In the genomic region with DNA sequence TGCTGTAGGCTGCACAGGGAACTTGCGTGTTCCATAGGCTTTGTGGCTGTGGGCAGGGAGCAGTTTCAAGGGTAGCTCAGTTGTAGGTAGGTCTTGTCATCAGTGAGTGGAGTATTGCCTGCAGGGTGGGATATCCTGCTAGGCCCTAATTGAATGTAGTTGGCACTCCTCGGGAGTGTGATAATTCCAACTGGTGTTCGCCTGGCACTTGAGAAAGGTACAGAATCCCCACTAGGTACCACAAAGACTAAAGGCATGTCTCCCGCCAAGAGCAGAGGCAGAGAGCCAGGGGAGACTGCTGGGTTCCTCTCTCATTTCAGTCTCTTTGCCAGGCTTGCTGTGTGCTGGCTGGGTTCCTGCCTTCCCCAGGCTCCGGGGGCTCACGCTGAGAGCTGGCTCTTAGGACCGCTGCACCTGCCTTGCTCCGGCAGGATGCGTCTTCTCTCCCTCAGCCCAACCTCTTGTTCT, we compare ENCODE assay signal across 14 mouse cellular contexts. TPM values are rescaled to one million over a fixed set of nuclear protein-coding genes. Genes with fewer than 3 reads are reported as not detected.
A peak's percentile ranks its signal among the peaks of the same experiment; 100 is the strongest.
DNase-seq lines count a peak whose midpoint lies in the region; ATAC-seq lines count a peak whose summit lies in the region.
"Had no signal": no experiment of that assay in that cellular context is flagged by ENCODE, and none has a peak within 500 bp of the region (broad histone marks: within the 10 kb centered on the region; RNA-seq: fewer than 3 reads in every experiment).

No protein-coding gene starts in this region.

- 0 out of 2 replicates have a peak, but pooled peaks cover 6% of the 10 kb centered on the region for H3K4me1 ChIP-seq in liver, embryonic 12.5 days

- no peaks in the 10 kb centered on the region for H3K27me3 ChIP-seq in liver, embryonic 12.5 days (replicated peaks)
- H3K27me3 ChIP-seq: limb, embryonic 13.5 days; midbrain, embryonic 15.5 days had no signal

- ATAC-seq in frontal cortex, adult (ENCODE audit: low TSS enrichment) = peak; percentile 60
- no peak for ATAC-seq in liver, embryonic 12.5 days
- ATAC-seq: midbrain, embryonic 15.5 days had no signal

- DNase-seq in frontal cortex, adult 2 months (ENCODE audit: extremely low spot score in 1 of 2, low spot score in 1 of 2) = no peak
- DNase-seq in brain, adult 2 months (ENCODE audit: low read depth, low spot score) = peak; percentile 90
- DNase-seq in cerebellum, postnatal 14 days = peak; percentile 81 to 97
- DNase-seq in layer of hippocampus, adult 8-10 months (ENCODE audit: low spot score in 2 of 2) = peak; percentile 19 to 32
- DNase-seq in spleen, adult 12 weeks (ENCODE audit: low spot score) = no peak
- no peak for DNase-seq in adrenal gland, postnatal 25 days
- DNase-seq: adrenal gland, adult 8-10 months; kidney, postnatal 10 days had no signal

- whole genome bisulfite sequencing in liver, embryonic 12.5 days (ENCODE audit: insufficient replicate concordance) = 70% methylated on average over 9 of the region's 9 CpGs

- H3K9ac ChIP-seq in liver, embryonic 12.5 days = no peak overlapping the region
- H3K9ac ChIP-seq: limb, embryonic 13.5 days; midbrain, embryonic 15.5 days had no signal

- no peak overlapping the region for H3K4me2 ChIP-seq in liver, embryonic 12.5 days
- H3K4me2 ChIP-seq: limb, embryonic 13.5 days; midbrain, embryonic 15.5 days had no signal

- H3K9me3 ChIP-seq in liver, embryonic 12.5 days (replicated peaks) = no peaks in the 10 kb centered on the region
- H3K9me3 ChIP-seq: limb, embryonic 13.5 days; midbrain, embryonic 15.5 days had no signal

- no peak overlapping the region for H3K27ac ChIP-seq in liver, embryonic 12.5 days
- H3K27ac ChIP-seq: limb, embryonic 13.5 days; midbrain, embryonic 15.5 days had no signal

- H3K36me3 ChIP-seq in liver, embryonic 12.5 days = peaks cover under 1% of the 10 kb centered on the region; the same call in 1 of the 2 replicates
- H3K36me3 ChIP-seq: limb, embryonic 13.5 days; midbrain, embryonic 15.5 days had no signal

- no peak overlapping the region for H3K4me3 ChIP-seq in liver, embryonic 12.5 days
- H3K4me3 ChIP-seq: limb, embryonic 13.5 days; midbrain, embryonic 15.5 days had no signal

RNA-seq across cellular contexts. Expression of a gene that starts 14.4 kb away (rescaled TPM):
- 2.6 and 3.5 TPM in 2 replicates for polyA plus RNA-seq in frontal cortex, adult 2 months (2012; rRNA removed)
- total RNA-seq in layer of hippocampus, adult 8-10 months (2022) = 1 to 10 TPM; 1.5 to 4.5 (median 2.6) TPM
- polyA plus RNA-seq in liver, embryonic 12.5 days (2016; fragmentation: Nextera tagmentation; extraction: Ambion mirVana) = 0.87 and 0.94 TPM in 2 replicates
- 0.36 and 1.1 TPM in 2 replicates for total RNA-seq in adrenal gland, postnatal 25 days (2021)
- total RNA-seq: heart, postnatal 14 days had no signal
- polyA plus RNA-seq: limb, embryonic 13.5 days; lung, embryonic 16.5 days had no signal

RNA-seq across cellular contexts. Expression of a gene that starts 28.4 kb away (rescaled TPM):
- 12.3 and 17.9 TPM in 2 replicates for polyA plus RNA-seq in frontal cortex, adult 2 months (2012; rRNA removed)
- 10 to 100 TPM; 10.7 to 18.0 (median 14.9) TPM for total RNA-seq in layer of hippocampus, adult 8-10 months (2022)
- polyA plus RNA-seq in liver, embryonic 12.5 days (2016; fragmentation: Nextera tagmentation; extraction: Ambion mirVana) = 15.6 and 17.7 TPM in 2 replicates
- 1.4 and 2.3 TPM in 2 replicates for total RNA-seq in adrenal gland, postnatal 25 days (2021)

Comparison
In these comparisons a context has a peak if more than half of its experiments do, and no peak if none do; other contexts are left out.
1. DNase-seq: peak in brain, adult 2 months (single experiment), cerebellum, postnatal 14 days (2 of 2) and layer of hippocampus, adult 8-10 months (2 of 2); none in frontal cortex, adult 2 months (0 of 2), spleen, adult 12 weeks (single experiment) and adrenal gland, postnatal 25 days (single experiment).